Mouse (Mus musculus): ENCODE measurements around the gene Mpped2.

Mpped2 gene

GRCm38 (mm10) chr2:106855623-106856350, 162.7 kb downstream of the Mpped2 start:
- DNase-seq (ENCODE audit: low spot score in 2 of 2): no peak

GRCm38 (mm10) chr2:106856361-106856961, 163.4 kb downstream of the Mpped2 start:
- no peak for DNase-seq (ENCODE audit: low spot score in 2 of 2)

DNA sequence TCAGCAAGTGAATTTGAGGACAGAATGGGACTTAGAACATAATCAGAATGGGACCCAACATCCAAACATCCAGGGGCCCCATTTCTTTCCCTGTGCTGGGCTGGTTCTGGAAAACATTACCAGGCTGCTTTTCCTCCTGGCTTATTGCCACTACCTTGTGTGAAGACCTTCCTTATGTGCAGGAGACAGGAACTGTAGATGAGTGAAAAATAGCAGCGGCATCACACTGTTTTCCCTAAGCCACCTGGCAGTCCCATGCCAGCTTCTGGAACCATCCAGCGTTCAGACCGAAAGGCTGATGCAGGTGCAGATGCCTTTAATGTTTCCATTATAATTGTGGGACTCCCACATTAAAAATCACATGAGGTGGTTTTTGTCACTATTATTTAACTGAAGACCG, 164.2 kb downstream of the Mpped2 start:
- DNase-seq (ENCODE audit: low spot score in 2 of 2): no peak

GRCm38 (mm10) chr2:106857711-106858110, 164.6 kb downstream of the Mpped2 start:
- no peak for DNase-seq (ENCODE audit: low spot score in 2 of 2)

- no peak for DNase-seq (ENCODE audit: low spot score in 2 of 2)
These were observed 168.0 kb downstream of the Mpped2 start for GRCm38 (mm10) chr2:106860856-106861679.

GRCm38 (mm10) chr2:106863050-106863653, 170.1 kb downstream of the Mpped2 start:
- DNase-seq (ENCODE audit: low spot score in 2 of 2): no peak

- DNase-seq (ENCODE audit: low spot score in 2 of 2): no peak
These were observed 172.2 kb downstream of the Mpped2 start for GRCm38 (mm10) chr2:106865148-106865786.

- DNase-seq (ENCODE audit: low spot score in 2 of 2): no peak
These were observed 173.2 kb downstream of the Mpped2 start for GRCm38 (mm10) chr2:106866303-106866702.

DNA sequence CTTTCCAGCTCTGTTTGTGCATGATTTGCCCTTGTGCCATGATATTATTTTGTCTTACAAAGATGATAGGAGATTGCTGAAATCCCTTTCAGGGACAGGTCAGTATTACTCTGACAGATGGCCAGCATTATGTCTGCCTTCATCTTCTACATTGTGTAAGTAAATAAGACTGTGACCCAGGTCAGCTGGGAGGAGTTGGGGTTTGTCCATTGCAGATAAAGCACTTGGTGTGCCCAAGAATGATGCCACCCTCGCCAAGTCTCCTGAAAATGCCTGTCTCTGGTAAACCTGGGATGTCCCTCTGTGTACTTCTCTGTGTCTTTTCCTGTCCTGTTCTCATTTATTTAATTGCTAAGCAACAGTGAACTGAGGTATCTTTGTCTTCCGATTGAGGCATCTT, 177.8 kb downstream of the Mpped2 start:
- no peak for DNase-seq (ENCODE audit: low spot score in 2 of 2)

- no peak for DNase-seq (ENCODE audit: low spot score in 2 of 2)
These were observed 180.1 kb downstream of the Mpped2 start for GRCm38 (mm10) chr2:106873166-106873565.

DNA sequence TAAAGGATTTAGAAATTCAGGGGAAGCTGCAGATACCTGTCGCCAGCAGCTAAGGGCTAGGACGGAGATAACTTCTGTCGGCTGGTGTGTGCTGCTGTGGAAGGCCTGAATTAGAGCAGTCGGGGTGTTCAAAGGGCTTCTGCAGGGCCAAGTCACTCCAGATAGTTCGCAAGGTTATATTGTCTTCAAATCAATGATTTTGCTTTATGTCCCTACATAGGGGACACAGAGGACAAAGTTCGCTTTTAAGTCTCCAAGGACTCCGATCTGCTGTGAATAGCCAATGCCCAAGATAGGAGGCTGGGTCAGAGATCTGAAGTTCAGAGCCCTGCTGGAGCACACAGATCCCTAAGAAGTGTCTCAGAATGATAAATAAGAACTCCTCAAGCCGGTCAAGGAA, 190.3 kb downstream of the Mpped2 start:
- DNase-seq (ENCODE audit: low spot score in 2 of 2): no peak

DNA sequence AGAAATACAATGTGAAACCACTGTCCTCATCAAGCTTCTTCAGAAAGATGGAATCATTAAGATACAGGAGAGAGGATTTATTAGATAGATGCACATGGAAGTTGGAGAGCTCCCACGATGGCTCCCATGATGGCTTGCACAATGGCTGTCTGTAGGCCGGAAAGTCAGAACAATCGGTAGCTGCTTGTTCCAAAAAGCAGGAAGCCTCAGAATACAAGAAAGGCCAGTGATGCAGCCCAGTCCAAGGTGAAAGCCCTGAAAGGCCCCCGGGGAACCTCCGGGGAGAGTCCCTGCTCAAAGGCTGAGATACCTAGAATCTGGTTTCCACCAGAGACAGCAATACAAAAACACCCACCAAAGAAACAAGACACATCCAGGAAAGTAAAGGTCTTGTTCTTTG, 195.1 kb downstream of the Mpped2 start:
- no peak for DNase-seq (ENCODE audit: low spot score in 2 of 2)

GRCm38 (mm10) chr2:106889297-106890000, 196.4 kb downstream of the Mpped2 start:
- peak in 1 of 2 experiments; percentile 30 for DNase-seq (ENCODE audit: low spot score in 2 of 2)

GRCm38 (mm10) chr2:106893376-106893775, 200.3 kb downstream of the Mpped2 start:
- DNase-seq (ENCODE audit: low spot score in 2 of 2): no peak

DNA sequence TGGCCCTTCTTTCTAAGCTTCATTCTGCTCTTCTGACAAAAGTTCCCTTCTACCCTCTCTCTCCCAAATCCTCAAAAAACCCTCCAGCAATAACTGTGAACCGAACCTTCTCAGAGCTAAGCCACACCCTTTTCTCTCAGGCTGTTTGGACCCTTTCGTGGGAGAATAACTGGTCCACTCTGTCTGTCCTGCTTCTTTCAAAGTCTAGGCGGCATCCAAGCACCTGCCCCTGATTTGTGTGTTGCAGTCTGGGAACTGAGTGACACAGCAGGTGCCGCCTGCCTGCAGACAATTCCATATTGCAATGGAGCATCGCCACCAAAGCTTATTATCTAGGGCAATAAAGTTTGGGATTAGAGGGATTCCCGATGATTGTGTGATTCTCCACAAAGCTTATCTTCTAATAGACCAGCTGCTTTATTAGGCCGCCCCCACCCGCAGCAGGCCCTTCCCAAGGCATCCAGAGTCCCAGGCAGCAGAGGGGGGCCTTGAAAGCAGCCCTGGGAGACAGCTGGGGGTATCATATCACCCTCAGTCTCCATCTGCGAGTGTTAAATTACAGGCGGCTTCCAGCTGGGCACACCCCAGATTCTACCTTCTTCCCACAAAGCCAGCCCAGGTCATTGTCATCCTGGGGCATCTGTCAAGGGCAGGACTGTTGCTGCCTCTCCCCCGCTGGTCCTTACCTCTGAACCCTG, 202.4 kb downstream of the Mpped2 start:
- DNase-seq (ENCODE audit: low spot score in 2 of 2): no peak

DNA sequence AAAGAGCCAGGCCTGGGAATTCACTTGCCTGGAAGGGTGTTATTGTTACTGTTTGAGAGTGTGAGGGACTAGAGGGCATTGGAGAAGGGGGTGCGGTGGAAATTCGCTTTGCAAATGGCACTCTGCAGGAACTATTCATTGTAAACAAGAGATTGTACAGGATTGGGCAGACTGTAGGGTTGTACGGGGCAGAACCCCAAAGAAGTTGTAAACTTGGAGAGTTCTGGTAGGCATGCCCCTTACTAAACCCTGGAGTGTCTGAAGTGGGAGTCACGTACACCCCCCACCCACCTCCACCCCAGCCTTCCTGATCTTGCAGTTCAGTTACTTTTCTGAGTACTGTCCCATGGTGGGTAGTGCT, 202.9 kb downstream of the Mpped2 start:
- DNase-seq (ENCODE audit: low spot score in 2 of 2): no peak

DNA sequence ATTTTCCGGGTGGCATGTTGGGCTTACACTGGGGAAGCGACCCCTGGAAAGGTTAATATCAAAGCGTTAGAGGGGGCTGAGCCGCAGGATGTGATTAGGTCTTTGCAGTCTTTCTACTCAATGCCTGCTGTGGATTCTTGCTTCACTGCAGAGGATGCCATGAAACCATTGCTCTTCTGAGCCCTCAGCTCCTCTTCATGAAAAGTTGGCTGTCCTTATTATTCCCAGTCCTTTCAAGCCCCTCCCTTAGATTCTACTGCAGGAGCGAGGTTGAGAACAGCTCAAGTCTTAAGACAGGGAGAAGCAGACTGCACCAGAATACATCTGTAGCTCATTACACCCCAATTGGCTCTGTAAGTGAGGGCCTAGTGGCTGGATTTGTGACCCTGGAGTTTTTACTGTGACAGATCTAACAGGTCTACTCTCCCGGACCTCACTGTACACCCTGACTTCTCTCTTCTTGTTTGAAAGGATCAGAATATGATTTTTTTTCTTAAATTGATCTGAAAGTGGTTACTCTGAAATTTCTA, 218.9 kb downstream of the Mpped2 start:
- DNase-seq (ENCODE audit: low spot score in 2 of 2): no peak
